Mouse (Mus musculus) large intestine, adult 2 months (tissue): Measurements from ENCODE around the gene Alox5ap. TPM values are rescaled to one million over a fixed set of nuclear protein-coding genes. Genes with fewer than 3 reads are reported as not detected.

Experiments used
- DNase-seq: peaks from one replicate; pipeline ENCODE4 v3.0.0-alpha.2; 2012; ENCODE audit warnings: low read depth, low spot score
- WGBS: fragments of 180-500 bp; shearing (Covaris S2); methylation state at CpG from one replicate; pipeline ENCODE4 v1.1.7; 2018; 5-methylcytosine and 5-hydroxymethylcytosine counted together
- polyA plus RNA-seq: library from polyadenylated mRNA; depleted of rRNA; stranded (reverse); fragments of >200 nt; gene quantifications from 2 replicates; pipeline ENCODE4 v1.2.3, GENCODE M21; 2012

The Alox5ap gene
- polyA plus RNA-seq, 1 experiment: 15.7 TPM

- 69% methylated on average over 2 of the region's 2 CpGs for WGBS
- DNase-seq: no peak
Observed at GRCm38 (mm10) chr5:149297464-149297863, 32.9 kb downstream of the Alox5ap start.

DNA sequence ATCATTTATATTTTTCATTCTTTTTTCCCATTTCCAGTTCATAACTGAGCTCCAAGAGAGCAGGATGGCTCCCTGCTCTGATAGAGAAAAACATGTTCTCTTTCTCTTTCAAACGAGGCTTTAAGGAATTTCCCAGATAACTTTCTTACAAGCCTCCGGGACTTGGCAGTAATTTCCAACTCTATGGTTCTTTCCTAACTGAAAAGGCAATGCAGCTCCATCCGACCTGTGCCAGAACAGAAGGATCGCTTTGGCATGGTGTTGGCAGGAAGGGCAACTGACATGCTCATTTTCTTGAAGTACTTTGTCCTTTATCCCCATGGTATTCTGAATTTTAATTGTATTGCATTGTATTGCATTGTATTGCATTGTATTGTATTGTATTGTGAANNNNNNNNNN lies 33.7 kb downstream of the Alox5ap start:
- whole genome bisulfite sequencing: 70% methylated on average over 4 of the region's 4 CpGs
- DNase-seq: no peak

GRCm38 (mm10) chr5:149312884-149313652 lies 48.5 kb downstream of the Alox5ap start:
- WGBS: 50% methylated on average over 23 of the region's 23 CpGs
- DNase-seq: no peak

GRCm38 (mm10) chr5:149314514-149315081 lies 50.0 kb downstream of the Alox5ap start:
- DNase-seq: no peak
- 74% methylated on average over 12 of the region's 12 CpGs for WGBS

- WGBS: 43% methylated on average over 4 of the region's 4 CpGs
- DNase-seq: no peak
Observed at GRCm38 (mm10) chr5:149316926-149317325, 52.4 kb downstream of the Alox5ap start.

GRCm38 (mm10) chr5:149319874-149320323 lies 55.3 kb downstream of the Alox5ap start:
- WGBS: 70% methylated on average over 9 of the region's 9 CpGs
- DNase-seq: no peak

GRCm38 (mm10) chr5:149320534-149321482 lies 56.2 kb downstream of the Alox5ap start:
- WGBS: 30% methylated on average over 15 of the region's 15 CpGs
- no peak for DNase-seq

GRCm38 (mm10) chr5:149321909-149322841 lies 57.6 kb downstream of the Alox5ap start:
- DNase-seq: no peak
- 38% methylated on average over 15 of the region's 15 CpGs for WGBS

DNA sequence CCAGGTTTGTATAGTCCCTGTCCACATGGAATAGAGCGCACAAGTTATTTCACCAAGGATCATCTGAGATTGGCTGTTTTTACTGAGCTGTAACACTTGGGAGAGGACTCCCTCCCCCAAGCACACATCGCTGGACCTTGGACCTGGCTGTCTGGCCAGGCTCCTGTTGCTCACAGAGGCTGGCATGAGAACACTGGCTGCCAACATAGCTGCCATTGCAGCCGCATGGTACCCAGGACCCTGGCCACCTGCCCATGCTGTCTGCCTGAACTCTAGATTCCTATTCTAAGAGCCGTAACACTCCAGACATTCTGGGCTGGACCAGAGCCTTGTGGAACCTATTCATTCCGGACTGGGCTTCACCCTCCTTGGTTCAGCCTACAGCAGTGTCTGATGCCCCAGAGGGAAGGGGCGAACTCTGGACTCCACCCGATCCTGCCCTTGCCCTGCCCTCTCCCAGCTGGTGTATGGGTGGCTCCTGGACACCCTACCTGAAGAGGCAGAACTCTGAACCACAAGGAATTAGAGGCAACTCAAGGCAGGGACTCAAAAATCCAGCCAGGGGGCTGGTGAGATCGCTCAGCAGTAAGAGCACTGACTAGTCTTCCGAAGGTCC lies 58.5 kb downstream of the Alox5ap start:
- WGBS: 49% methylated on average over 9 of the region's 9 CpGs
- DNase-seq: no peak

GRCm38 (mm10) chr5:149324739-149325138 lies 60.2 kb downstream of the Alox5ap start:
- WGBS: 85% methylated on average over 13 of the region's 13 CpGs
- DNase-seq: no peak

- DNase-seq: no peak
- 51% methylated on average over 12 of the region's 12 CpGs for WGBS
Observed at GRCm38 (mm10) chr5:149329098-149329887, 64.7 kb downstream of the Alox5ap start.

DNA sequence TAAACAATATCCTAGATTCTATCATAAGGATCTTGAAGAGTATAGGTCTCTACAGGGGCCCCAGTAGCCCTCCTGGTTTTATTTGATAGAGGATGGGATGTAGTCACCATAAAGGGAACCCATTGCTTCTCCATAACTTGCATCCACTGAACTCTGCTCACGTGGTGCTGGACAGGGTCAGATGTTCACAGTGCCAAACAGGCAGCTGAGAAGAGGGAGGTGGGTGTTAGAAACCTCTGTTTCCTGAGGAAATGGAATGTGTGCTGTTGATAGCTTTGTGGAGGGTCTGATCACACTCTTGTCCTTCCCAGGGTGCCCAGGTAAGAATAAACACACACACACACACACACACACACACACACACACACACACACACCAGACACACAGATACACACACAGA lies 66.0 kb downstream of the Alox5ap start:
- DNase-seq: no peak
- WGBS: 44% methylated on average over 1 of the region's 1 CpGs

- DNase-seq: no peak
- WGBS: 37% methylated on average over 10 of the region's 10 CpGs
Observed at GRCm38 (mm10) chr5:149331407-149332143, 67.0 kb downstream of the Alox5ap start.

DNA sequence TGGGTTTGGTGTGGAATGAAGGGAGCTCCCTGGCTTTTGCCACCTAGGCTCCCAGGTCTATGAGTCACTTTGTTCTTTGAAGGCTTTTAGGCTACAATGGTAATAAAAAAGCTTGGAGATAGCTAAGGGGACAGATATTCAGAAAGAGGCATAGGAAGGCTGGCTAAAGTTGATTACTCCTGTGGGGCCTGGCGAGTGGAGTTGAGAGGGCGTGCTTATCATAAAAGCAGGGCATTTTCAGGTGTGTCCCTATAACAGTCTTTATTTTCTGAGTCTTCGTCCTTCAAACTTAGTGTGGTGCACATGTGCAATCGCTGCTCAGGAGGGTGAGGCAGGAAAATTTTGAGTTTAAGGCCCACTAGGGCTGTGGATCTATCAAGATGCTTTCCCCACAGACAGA lies 68.2 kb downstream of the Alox5ap start:
- 41% methylated on average over 4 of the region's 4 CpGs for WGBS
- DNase-seq: no peak

DNA sequence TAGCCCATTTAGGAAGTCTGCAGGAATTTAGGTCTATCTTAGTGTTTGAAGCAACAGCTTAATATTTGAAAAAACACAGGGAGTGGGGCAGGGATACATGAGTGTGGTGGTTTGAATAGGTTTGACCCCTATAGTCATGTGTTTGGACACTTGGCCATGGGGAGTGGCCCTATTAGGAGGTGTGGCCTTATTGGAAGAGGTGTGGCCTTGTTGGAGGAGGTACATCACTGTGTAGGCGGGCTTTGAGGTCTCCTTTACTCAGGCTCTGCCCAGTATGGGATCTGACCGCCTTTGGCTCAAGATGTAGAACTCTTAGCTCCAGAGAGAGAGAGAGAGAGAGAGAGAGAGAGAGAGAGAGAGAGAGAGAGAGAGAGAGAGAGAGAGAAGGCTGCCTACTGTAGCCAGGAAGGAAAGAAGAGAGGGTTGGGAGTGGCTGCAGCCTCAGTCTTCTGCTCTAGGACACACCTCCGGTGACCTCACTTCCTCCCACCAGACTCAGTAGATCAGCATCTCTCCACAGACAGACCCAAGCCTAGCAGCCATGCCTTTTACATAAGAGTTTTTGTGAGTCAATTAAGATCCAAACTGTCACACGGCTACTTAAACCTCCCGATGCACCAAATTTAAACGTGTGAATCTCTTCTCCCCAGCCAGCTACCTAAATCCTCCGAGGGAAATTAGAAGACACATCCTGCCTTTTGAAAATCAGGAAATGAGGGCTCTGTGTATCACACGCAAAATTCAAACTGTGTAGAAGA lies 69.6 kb downstream of the Alox5ap start:
- DNase-seq: no peak
- WGBS: 89% methylated on average over 8 of the region's 8 CpGs

DNA sequence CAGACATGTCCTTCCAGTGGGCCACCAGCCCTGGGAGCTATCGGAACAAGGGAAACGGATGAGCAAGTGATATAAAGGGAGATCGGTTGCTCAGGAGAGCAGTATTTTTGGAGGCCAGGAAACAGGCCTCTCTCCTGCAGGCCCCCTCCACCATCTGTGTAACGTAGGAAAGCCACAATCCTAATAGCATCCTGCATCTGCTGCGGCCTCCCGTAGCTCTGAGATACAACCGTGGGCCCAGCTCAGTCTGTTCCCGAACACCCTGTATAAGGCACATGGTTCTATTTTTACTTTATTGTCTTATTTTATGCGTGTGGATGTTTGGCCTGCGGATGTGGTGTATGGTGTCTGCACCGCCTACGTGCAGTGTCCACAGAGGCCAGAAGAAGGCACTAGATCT lies 70.4 kb downstream of the Alox5ap start:
- 87% methylated on average over 12 of the region's 12 CpGs for WGBS
- DNase-seq: no peak
